8 mouse cellular contexts compared by ENCODE assay signal in the genomic region with DNA sequence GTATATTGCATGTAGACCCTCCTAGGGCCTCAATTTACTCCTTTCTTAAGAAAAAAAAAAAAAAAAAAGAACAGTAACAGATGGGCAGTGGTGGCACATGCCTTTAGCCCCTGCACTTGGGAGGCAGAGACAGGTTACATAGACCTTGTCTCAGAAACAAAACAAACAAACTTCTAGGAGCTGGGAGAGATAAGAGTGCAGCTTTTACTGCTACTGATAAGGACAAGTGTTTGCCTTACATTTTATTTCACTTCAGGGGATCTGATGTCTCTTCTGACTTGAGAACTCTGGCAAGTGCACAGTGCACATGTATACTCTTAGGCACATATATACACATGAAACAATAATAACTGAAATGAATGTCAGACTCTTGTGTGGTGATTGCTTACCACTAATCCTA. TPM values are rescaled to one million over a fixed set of nuclear protein-coding genes. Genes with fewer than 3 reads are reported as not detected.
A peak's percentile ranks its signal among the peaks of the same experiment; 100 is the strongest.
DNase-seq lines count a peak whose midpoint lies in the region; ATAC-seq and TF ChIP-seq lines count a peak whose summit lies in the region.

No protein-coding gene starts in this region.

- H3K27me3 ChIP-seq in embryonic facial prominence, embryonic 10.5 days (replicated peaks; ENCODE audit: low read depth, poor library complexity, severe bottlenecking) = no peaks in the 10 kb centered on the region
- no peaks in the 10 kb centered on the region for H3K27me3 ChIP-seq in hindbrain, embryonic 14.5 days (ENCODE audit: control insufficient read depth, insufficient read depth, low read length)
- H3K27me3 ChIP-seq in midbrain, embryonic 15.5 days (replicated peaks) = no peaks in the 10 kb centered on the region; the same call in 1 of the 2 replicates

- no peak for ATAC-seq in hindbrain, embryonic 14.5 days (ENCODE audit: low FRiP score)
- no peak for ATAC-seq in midbrain, embryonic 15.5 days (replicated peaks)

- H3K4me3 ChIP-seq in layer of hippocampus, adult 2 months = no peak overlapping the region
- peak overlapping the region; percentile 59 for H3K4me3 ChIP-seq in embryonic facial prominence, embryonic 10.5 days
- H3K4me3 ChIP-seq in hindbrain, embryonic 14.5 days (replicated peaks; ENCODE audit: low read length) = peak overlapping the region; percentile 26; the same call in 1 of the 2 replicates
- H3K4me3 ChIP-seq in midbrain, embryonic 15.5 days = no peak overlapping the region

- no peak for DNase-seq in layer of hippocampus, adult 2 months (ENCODE audit: low spot score in 2 of 2)
- DNase-seq in layer of hippocampus, postnatal 25 days (ENCODE audit: extremely low spot score in 1 of 2, low spot score in 1 of 2) = no peak
- no peak for DNase-seq in embryonic facial prominence, embryonic 10.5 days (ENCODE audit: low spot score)
- DNase-seq in hindbrain, embryonic 14.5 days (ENCODE audit: low spot score) = no peak
- DNase-seq in adrenal gland, adult 8-10 months = no peak
- DNase-seq in layer of hippocampus, adult 9-10 months (ENCODE audit: low spot score) = no peak
- no peak for DNase-seq in urinary bladder, postnatal 4 days (ENCODE audit: low spot score in 2 of 2)

- H3K27ac ChIP-seq in layer of hippocampus, adult 2 months = peak overlapping the region; percentile 85; the same call in 1 of the 2 replicates
- H3K27ac ChIP-seq in embryonic facial prominence, embryonic 10.5 days (replicated peaks) = peak overlapping the region; percentile 97
- H3K27ac ChIP-seq in hindbrain, embryonic 14.5 days = no peak overlapping the region
- H3K27ac ChIP-seq in midbrain, embryonic 15.5 days = 0 out of 2 replicates have a peak overlapping the region, but pooled peaks have one; percentile 64

- H3K9me3 ChIP-seq in embryonic facial prominence, embryonic 10.5 days = no peaks in the 10 kb centered on the region
- no peaks in the 10 kb centered on the region for H3K9me3 ChIP-seq in hindbrain, embryonic 14.5 days (ENCODE audit: control insufficient read depth, low read length)
- H3K9me3 ChIP-seq in midbrain, embryonic 15.5 days = no peaks in the 10 kb centered on the region

- H3K9ac ChIP-seq in hindbrain, embryonic 14.5 days = no peak overlapping the region
- H3K9ac ChIP-seq in midbrain, embryonic 15.5 days = no peak overlapping the region

- TF ChIP-seq CTCF in layer of hippocampus, adult 2 months (conservative IDR thresholded peaks at IDR 0.05) = no peak

- H3K4me1 ChIP-seq in embryonic facial prominence, embryonic 10.5 days = peaks cover 75% of the 10 kb centered on the region
- H3K4me1 ChIP-seq in hindbrain, embryonic 14.5 days (replicated peaks; ENCODE audit: control insufficient read depth, insufficient read depth, low read length) = peaks cover 40% of the 10 kb centered on the region
- peaks cover 43% of the 10 kb centered on the region for H3K4me1 ChIP-seq in midbrain, embryonic 15.5 days

- peaks cover 4% of the 10 kb centered on the region; the same call in 1 of the 2 replicates for H3K36me3 ChIP-seq in embryonic facial prominence, embryonic 10.5 days (replicated peaks)
- no peaks in the 10 kb centered on the region for H3K36me3 ChIP-seq in hindbrain, embryonic 14.5 days (replicated peaks; ENCODE audit: control insufficient read depth, insufficient read depth)
- H3K36me3 ChIP-seq in midbrain, embryonic 15.5 days (replicated peaks) = no peaks in the 10 kb centered on the region

- peak overlapping the region; percentile 46 for H3K4me2 ChIP-seq in hindbrain, embryonic 14.5 days (replicated peaks)
- H3K4me2 ChIP-seq in midbrain, embryonic 15.5 days = 0 out of 2 replicates have a peak overlapping the region, but pooled peaks have one; percentile 42

RNA-seq across cellular contexts. Expression of a gene that starts 5.4 kb away (rescaled TPM):
- total RNA-seq in layer of hippocampus, adult 2 months (2021) = 1 to 10 TPM; 5.1 to 7.2 TPM
- total RNA-seq in layer of hippocampus, postnatal 25 days (2021) = 1 to 10 TPM; 8.8 to 9.6 TPM
- polyA plus RNA-seq in embryonic facial prominence, embryonic 10.5 days (2016; fragmentation: Nextera tagmentation; extraction: Ambion mirVana) = 140 and 148 TPM in 2 replicates
- polyA plus RNA-seq in hindbrain, embryonic 14.5 days (2014; fragmentation: Nextera tagmentation; extraction: Ambion mirVana) = 17.4 and 20.1 TPM in 2 replicates
- 16.9 and 17.8 TPM in 2 replicates for polyA plus RNA-seq in midbrain, embryonic 15.5 days (2015; fragmentation: Nextera tagmentation; extraction: Ambion mirVana)
- 10 to 100 TPM; 18.3 to 48.9 (median 22.3) TPM for total RNA-seq in adrenal gland, adult 8-10 months (2022)

RNA-seq across cellular contexts. Expression of a gene that starts 28.9 kb away (rescaled TPM):
- total RNA-seq in layer of hippocampus, adult 2 months (2021) = 100 to 1,000 TPM; 109 to 113 TPM
- 100 to 1,000 TPM in 1 of 2 experiments, 10 to 100 TPM in 1; 83.4 to 101 TPM for total RNA-seq in layer of hippocampus, postnatal 25 days (2021)
- 69.1 and 71.2 TPM in 2 replicates for polyA plus RNA-seq in embryonic facial prominence, embryonic 10.5 days (2016; fragmentation: Nextera tagmentation; extraction: Ambion mirVana)
- polyA plus RNA-seq in hindbrain, embryonic 14.5 days (2014; fragmentation: Nextera tagmentation; extraction: Ambion mirVana) = 55.2 and 62.1 TPM in 2 replicates
- polyA plus RNA-seq in midbrain, embryonic 15.5 days (2015; fragmentation: Nextera tagmentation; extraction: Ambion mirVana) = 63.3 and 66.7 TPM in 2 replicates
- 100 to 1,000 TPM in 2 of 4 experiments, 10 to 100 TPM in 2; 75.4 to 109 (median 88.5) TPM for total RNA-seq in adrenal gland, adult 8-10 months (2022)

RNA-seq across cellular contexts. Expression of a gene that starts 30.5 kb away (rescaled TPM):
- total RNA-seq in layer of hippocampus, adult 2 months (2021) = 10 to 100 TPM; 91.8 to 93.9 TPM
- total RNA-seq in layer of hippocampus, postnatal 25 days (2021) = 10 to 100 TPM; 88.9 to 91.0 TPM
- polyA plus RNA-seq in embryonic facial prominence, embryonic 10.5 days (2016; fragmentation: Nextera tagmentation; extraction: Ambion mirVana) = 30.4 and 30.8 TPM in 2 replicates
- polyA plus RNA-seq in hindbrain, embryonic 14.5 days (2014; fragmentation: Nextera tagmentation; extraction: Ambion mirVana) = 17.8 and 18.1 TPM in 2 replicates
- polyA plus RNA-seq in midbrain, embryonic 15.5 days (2015; fragmentation: Nextera tagmentation; extraction: Ambion mirVana) = 16.3 and 17.2 TPM in 2 replicates
- 10 to 100 TPM; 81.0 to 86.9 (median 83.7) TPM for total RNA-seq in adrenal gland, adult 8-10 months (2022)

RNA-seq across cellular contexts. Expression of a gene that starts 44.1 kb away (rescaled TPM):
- total RNA-seq in layer of hippocampus, adult 2 months (2021) = 1 to 10 TPM; 2.3 to 2.6 TPM
- 1 to 10 TPM; 2.1 to 2.8 TPM for total RNA-seq in layer of hippocampus, postnatal 25 days (2021)
- 4.3 and 5.5 TPM in 2 replicates for polyA plus RNA-seq in embryonic facial prominence, embryonic 10.5 days (2016; fragmentation: Nextera tagmentation; extraction: Ambion mirVana)
- polyA plus RNA-seq in hindbrain, embryonic 14.5 days (2014; fragmentation: Nextera tagmentation; extraction: Ambion mirVana) = 3.8 and 5.1 TPM in 2 replicates
- 3.4 and 4.2 TPM in 2 replicates for polyA plus RNA-seq in midbrain, embryonic 15.5 days (2015; fragmentation: Nextera tagmentation; extraction: Ambion mirVana)
- 1 to 10 TPM; 3.1 to 5.6 (median 4.2) TPM for total RNA-seq in adrenal gland, adult 8-10 months (2022)

Comparison
In these comparisons a context has a peak if more than half of its experiments do, and no peak if none do; other contexts are left out.
1. H3K4me3 ChIP-seq: peak in embryonic facial prominence, embryonic 10.5 days (single experiment) and hindbrain, embryonic 14.5 days (single experiment); none in layer of hippocampus, adult 2 months (single experiment) and midbrain, embryonic 15.5 days (single experiment).